Mouse (Mus musculus) c-Kit-positive CD71-negative TER-119-negative erythroid progenitor cells, embryonic 14.5 days (primary cell): ENCODE data around the gene Map3k6.

Experiments used
- DNase-seq: peaks from one replicate; pipeline ENCODE4 v3.0.0-alpha.2; 2013; ENCODE audit warnings: low read depth

The Map3k6 gene

GRCm38 (mm10) chr4:133253412-133253811 lies 12.8 kb downstream of the Map3k6 start:
- DNase-seq: no peak

GRCm38 (mm10) chr4:133255392-133255791 lies 14.8 kb downstream of the Map3k6 start:
- DNase-seq: no peak

GRCm38 (mm10) chr4:133256820-133257219 lies 16.2 kb downstream of the Map3k6 start:
- DNase-seq: no peak

GRCm38 (mm10) chr4:133257230-133257629 lies 16.6 kb downstream of the Map3k6 start:
- no peak for DNase-seq

- no peak for DNase-seq
Measured at GRCm38 (mm10) chr4:133257798-133258408, 17.3 kb downstream of the Map3k6 start.

GRCm38 (mm10) chr4:133261641-133262374 lies 21.2 kb downstream of the Map3k6 start:
- no peak for DNase-seq

- no peak for DNase-seq
Measured at GRCm38 (mm10) chr4:133262375-133262765, 21.8 kb downstream of the Map3k6 start.

- no peak for DNase-seq
Measured at GRCm38 (mm10) chr4:133262882-133263281, 22.3 kb downstream of the Map3k6 start, which contains the start of gene Sytl1. Gene Sytl1, minus strand, starts transcription at chr4:133263113.

- no peak for DNase-seq
Measured at GRCm38 (mm10) chr4:133263756-133264155, 23.1 kb downstream of the Map3k6 start.

GRCm38 (mm10) chr4:133264559-133264958 lies 23.9 kb downstream of the Map3k6 start:
- no peak for DNase-seq

GRCm38 (mm10) chr4:133265297-133265696 lies 24.7 kb downstream of the Map3k6 start:
- DNase-seq: no peak

- no peak for DNase-seq
Measured at GRCm38 (mm10) chr4:133265759-133266158, 25.1 kb downstream of the Map3k6 start.

GRCm38 (mm10) chr4:133266248-133266880 lies 25.7 kb downstream of the Map3k6 start:
- no peak for DNase-seq

GRCm38 (mm10) chr4:133268931-133269330 lies 28.3 kb downstream of the Map3k6 start:
- DNase-seq: no peak

- no peak for DNase-seq
Measured at GRCm38 (mm10) chr4:133269596-133269995, 29.0 kb downstream of the Map3k6 start.

- DNase-seq: no peak
Measured at GRCm38 (mm10) chr4:133270929-133271328, 30.3 kb downstream of the Map3k6 start.

GRCm38 (mm10) chr4:133277104-133278026 lies 36.7 kb downstream of the Map3k6 start, which contains the start of gene Tmem222:
Gene Tmem222, minus strand, starts transcription at chr4:133277792.
- peak; percentile 91 for DNase-seq

GRCm38 (mm10) chr4:133278067-133278466 lies 37.4 kb downstream of the Map3k6 start:
- DNase-seq: no peak

- no peak for DNase-seq
Measured at GRCm38 (mm10) chr4:133278482-133278881, 37.9 kb downstream of the Map3k6 start.

- DNase-seq: no peak
Measured at GRCm38 (mm10) chr4:133281513-133281912, 40.9 kb downstream of the Map3k6 start.

GRCm38 (mm10) chr4:133281951-133282481 lies 41.4 kb downstream of the Map3k6 start:
- no peak for DNase-seq

GRCm38 (mm10) chr4:133282656-133283055 lies 42.0 kb downstream of the Map3k6 start:
- no peak for DNase-seq
